Mouse (Mus musculus): ENCODE results near the gene Pxmp4. TPM values are rescaled to one million over a fixed set of nuclear protein-coding genes. Genes with fewer than 3 reads are reported as not detected.

Gene Pxmp4
- 25.9 and 26.4 TPM in 2 replicates for polyA plus RNA-seq (2014; fragmentation: Nextera tagmentation; extraction: Ambion mirVana)

GRCm38 (mm10) chr2:154603638-154604153, at the start of gene Pxmp4:
Gene Pxmp4, minus strand, starts transcription at chr2:154603708.
- peak within 1 kb of the TSS; percentile 66 for H3K4me3 ChIP-seq (ENCODE audit: low read depth, low read length)
- no peaks in the 10 kb centered on the region for H3K36me3 ChIP-seq (ENCODE audit: control insufficient read depth, insufficient read depth, low read length)
- no peaks in the 10 kb centered on the region for H3K9me3 ChIP-seq (ENCODE audit: control insufficient read depth, low read length)
- ATAC-seq (replicated peaks; ENCODE audit: low FRiP score, low TSS enrichment, low read depth) (peak; percentile 100), DNase-seq (ENCODE audit: low spot score) (peak; percentile 99)
- H3K9ac ChIP-seq (ENCODE audit: low read length): peak within 1 kb of the TSS; percentile 74
- 0% methylated on average over 13 of the region's 13 CpGs for WGBS
- peaks cover 12% of the 10 kb centered on the region for H3K4me1 ChIP-seq (replicated peaks; ENCODE audit: control insufficient read depth, insufficient read depth, low read length)
- H3K4me2 ChIP-seq (ENCODE audit: low read length): peak within 1 kb of the TSS; percentile 66
- H3K27ac ChIP-seq (ENCODE audit: low read depth): peak within 1 kb of the TSS; percentile 48; the same call in 1 of the 2 replicates
- H3K27me3 ChIP-seq (replicated peaks; ENCODE audit: control insufficient read depth, insufficient read depth, low read length): no peaks in the 10 kb centered on the region

GRCm38 (mm10) chr2:154651363-154651762, 47.9 kb upstream of the Pxmp4 start, which contains the start of gene Chmp4b:
Gene Chmp4b, plus strand, starts transcription at chr2:154651705.
- Histone ChIP-seq H3K27me3 (replicated peaks; ENCODE audit: control insufficient read depth, insufficient read depth, low read length) (no peaks in the 10 kb centered on the region), H3K4me1 (replicated peaks; ENCODE audit: control insufficient read depth, insufficient read depth, low read length) (peaks cover 7% of the 10 kb centered on the region; the same call in 1 of the 2 replicates), H3K4me3 (ENCODE audit: low read depth, low read length) (no peak within 1 kb of the TSS), H3K4me2 (ENCODE audit: low read length) (peak within 1 kb of the TSS; percentile 25), H3K9ac (ENCODE audit: low read length) (no peak within 1 kb of the TSS), H3K27ac (ENCODE audit: low read depth) (peak within 1 kb of the TSS; percentile 82), H3K36me3 (ENCODE audit: control insufficient read depth, insufficient read depth, low read length) (no peaks in the 10 kb centered on the region), H3K9me3 (ENCODE audit: control insufficient read depth, low read length) (no peaks in the 10 kb centered on the region)
- DNase-seq (ENCODE audit: low spot score): peak; percentile 79
- ATAC-seq (replicated peaks; ENCODE audit: low FRiP score, low TSS enrichment, low read depth): peak; percentile 77
- 44% methylated on average over 8 of the region's 8 CpGs for WGBS

- ATAC-seq (replicated peaks; ENCODE audit: low FRiP score, low TSS enrichment, low read depth): no peak
- 79% methylated on average over 3 of the region's 3 CpGs for WGBS
Measured at GRCm38 (mm10) chr2:154650404-154650803, 46.9 kb upstream of the Pxmp4 start.

GRCm38 (mm10) chr2:154648086-154648485, 44.6 kb upstream of the Pxmp4 start:
- H3K36me3 ChIP-seq (ENCODE audit: control insufficient read depth, insufficient read depth, low read length): peaks cover 10% of the 10 kb centered on the region; the same call in 1 of the 2 replicates
- no peak overlapping the region for H3K4me3 ChIP-seq (ENCODE audit: low read depth, low read length)
- DNase-seq (ENCODE audit: low spot score) (no peak), ATAC-seq (replicated peaks; ENCODE audit: low FRiP score, low TSS enrichment, low read depth) (no peak)
- WGBS: 20% methylated on average over 3 of the region's 3 CpGs
- H3K9ac ChIP-seq (ENCODE audit: low read length): no peak overlapping the region
- no peak overlapping the region for H3K27ac ChIP-seq (ENCODE audit: low read depth)
- 0 out of 2 replicates have a peak, but pooled peaks cover 3% of the 10 kb centered on the region for H3K4me1 ChIP-seq (replicated peaks; ENCODE audit: control insufficient read depth, insufficient read depth, low read length)
- no peaks in the 10 kb centered on the region for H3K9me3 ChIP-seq (ENCODE audit: control insufficient read depth, low read length)
- H3K27me3 ChIP-seq (replicated peaks; ENCODE audit: control insufficient read depth, insufficient read depth, low read length): no peaks in the 10 kb centered on the region
- H3K4me2 ChIP-seq (ENCODE audit: low read length): no peak overlapping the region

More at GRCm38 (mm10) chr2:154650404-154650803, 46.9 kb upstream of the Pxmp4 start:
- Histone ChIP-seq H3K27ac (ENCODE audit: low read depth) (peak overlapping the region; percentile 82; the same call in 1 of the 2 replicates), H3K9ac (ENCODE audit: low read length) (no peak overlapping the region), H3K36me3 (ENCODE audit: control insufficient read depth, insufficient read depth, low read length) (peaks cover 7% of the 10 kb centered on the region; the same call in 1 of the 2 replicates), H3K27me3 (replicated peaks; ENCODE audit: control insufficient read depth, insufficient read depth, low read length) (no peaks in the 10 kb centered on the region), H3K4me1 (replicated peaks; ENCODE audit: control insufficient read depth, insufficient read depth, low read length) (0 out of 2 replicates have a peak, but pooled peaks cover 3% of the 10 kb centered on the region), H3K9me3 (ENCODE audit: control insufficient read depth, low read length) (no peaks in the 10 kb centered on the region), H3K4me2 (ENCODE audit: low read length) (no peak overlapping the region), H3K4me3 (ENCODE audit: low read depth, low read length) (no peak overlapping the region)
- DNase-seq (ENCODE audit: low spot score): no peak

GRCm38 (mm10) chr2:154646634-154647033, 43.1 kb upstream of the Pxmp4 start:
- no peak for ATAC-seq (replicated peaks; ENCODE audit: low FRiP score, low TSS enrichment, low read depth)
- Histone ChIP-seq H3K27me3 (replicated peaks; ENCODE audit: control insufficient read depth, insufficient read depth, low read length) (no peaks in the 10 kb centered on the region), H3K9me3 (ENCODE audit: control insufficient read depth, low read length) (no peaks in the 10 kb centered on the region), H3K9ac (ENCODE audit: low read length) (no peak overlapping the region), H3K4me1 (replicated peaks; ENCODE audit: control insufficient read depth, insufficient read depth, low read length) (0 out of 2 replicates have a peak, but pooled peaks cover 3% of the 10 kb centered on the region), H3K4me2 (ENCODE audit: low read length) (no peak overlapping the region), H3K4me3 (ENCODE audit: low read depth, low read length) (no peak overlapping the region), H3K27ac (ENCODE audit: low read depth) (no peak overlapping the region), H3K36me3 (ENCODE audit: control insufficient read depth, insufficient read depth, low read length) (peaks cover 10% of the 10 kb centered on the region; the same call in 1 of the 2 replicates)
- WGBS: 83% methylated on average over 5 of the region's 5 CpGs
- no peak for DNase-seq (ENCODE audit: low spot score)

GRCm38 (mm10) chr2:154642712-154643385, 39.3 kb upstream of the Pxmp4 start:
- H3K4me2 ChIP-seq (ENCODE audit: low read length): 0 out of 2 replicates have a peak overlapping the region, but pooled peaks have one; percentile 6
- H3K36me3 ChIP-seq (ENCODE audit: control insufficient read depth, insufficient read depth, low read length): peaks cover 18% of the 10 kb centered on the region
- 78% methylated on average over 6 of the region's 6 CpGs for WGBS
- H3K4me1 ChIP-seq (replicated peaks; ENCODE audit: control insufficient read depth, insufficient read depth, low read length): no peaks in the 10 kb centered on the region
- H3K4me3 ChIP-seq (ENCODE audit: low read depth, low read length): no peak overlapping the region
- H3K9me3 ChIP-seq (ENCODE audit: control insufficient read depth, low read length): peaks cover 4% of the 10 kb centered on the region
- no peaks in the 10 kb centered on the region for H3K27me3 ChIP-seq (replicated peaks; ENCODE audit: control insufficient read depth, insufficient read depth, low read length)
- ATAC-seq (replicated peaks; ENCODE audit: low FRiP score, low TSS enrichment, low read depth) (peak; percentile 17; the same call in 1 of the 2 replicates), DNase-seq (ENCODE audit: low spot score) (no peak)
- H3K27ac ChIP-seq (ENCODE audit: low read depth): peak overlapping the region; percentile 34; the same call in 1 of the 2 replicates
- H3K9ac ChIP-seq (ENCODE audit: low read length): no peak overlapping the region

GRCm38 (mm10) chr2:154642005-154642459, 38.5 kb upstream of the Pxmp4 start:
- Histone ChIP-seq H3K4me2 (ENCODE audit: low read length) (no peak overlapping the region), H3K9ac (ENCODE audit: low read length) (no peak overlapping the region), H3K4me3 (ENCODE audit: low read depth, low read length) (no peak overlapping the region), H3K9me3 (ENCODE audit: control insufficient read depth, low read length) (peaks cover 4% of the 10 kb centered on the region), H3K27me3 (replicated peaks; ENCODE audit: control insufficient read depth, insufficient read depth, low read length) (no peaks in the 10 kb centered on the region), H3K4me1 (replicated peaks; ENCODE audit: control insufficient read depth, insufficient read depth, low read length) (no peaks in the 10 kb centered on the region), H3K27ac (ENCODE audit: low read depth) (peak overlapping the region; percentile 34), H3K36me3 (ENCODE audit: control insufficient read depth, insufficient read depth, low read length) (peaks cover 19% of the 10 kb centered on the region)
- 85% methylated on average over 9 of the region's 9 CpGs for WGBS
- DNase-seq (ENCODE audit: low spot score): peak; percentile 67
- peak; percentile 83 for ATAC-seq (replicated peaks; ENCODE audit: low FRiP score, low TSS enrichment, low read depth)

GRCm38 (mm10) chr2:154641176-154641575, 37.7 kb upstream of the Pxmp4 start:
- 79% methylated on average over 8 of the region's 8 CpGs for WGBS
- DNase-seq (ENCODE audit: low spot score): no peak
- ATAC-seq (replicated peaks; ENCODE audit: low FRiP score, low TSS enrichment, low read depth): no peak

More at GRCm38 (mm10) chr2:154641176-154641575, 37.7 kb upstream of the Pxmp4 start:
- H3K9me3 ChIP-seq (ENCODE audit: control insufficient read depth, low read length): peaks cover 4% of the 10 kb centered on the region
- no peak overlapping the region for H3K4me2 ChIP-seq (ENCODE audit: low read length)
- H3K36me3 ChIP-seq (ENCODE audit: control insufficient read depth, insufficient read depth, low read length): peaks cover 19% of the 10 kb centered on the region
- H3K4me1 ChIP-seq (replicated peaks; ENCODE audit: control insufficient read depth, insufficient read depth, low read length): no peaks in the 10 kb centered on the region
- H3K27ac ChIP-seq (ENCODE audit: low read depth): 0 out of 2 replicates have a peak overlapping the region, but pooled peaks have one; percentile 38
- H3K9ac ChIP-seq (ENCODE audit: low read length): no peak overlapping the region
- no peak overlapping the region for H3K4me3 ChIP-seq (ENCODE audit: low read depth, low read length)
- no peaks in the 10 kb centered on the region for H3K27me3 ChIP-seq (replicated peaks; ENCODE audit: control insufficient read depth, insufficient read depth, low read length)
